Comparison of ENCODE assay signal across 8 mouse cellular contexts in genomic region chr13:23497656-23498321, GRCm38 (mm10). TPM values are rescaled to one million over a fixed set of nuclear protein-coding genes. Genes with fewer than 3 reads are reported as not detected.
DNase-seq lines count a peak whose midpoint lies in the region; ATAC-seq lines count a peak whose summit lies in the region.

No protein-coding gene starts in this region.

- DNase-seq in left cerebral cortex, postnatal 14 days (ENCODE audit: low spot score in 2 of 2) = peak; percentile 45 to 49
- no peak for DNase-seq in left cerebral cortex, postnatal 4 days
- DNase-seq in ZHBTc4 (ENCODE audit: low read depth, low spot score) = peak; percentile 85
- peak; percentile 77 for DNase-seq in forebrain, embryonic 11.5 days (ENCODE audit: low spot score)
- peak; percentile 42 to 81 for DNase-seq in layer of hippocampus, adult 18-20 months (ENCODE audit: low spot score in 2 of 2)
- no peak for DNase-seq in gastrocnemius, adult 18-20 months (ENCODE audit: low spot score)
- DNase-seq in urinary bladder, postnatal 25 days (ENCODE audit: low spot score) = no peak

- WGBS in forebrain, embryonic 11.5 days = under 1% methylated on average over 19 of the region's 19 CpGs
- 3% methylated on average over 19 of the region's 19 CpGs for WGBS in midbrain, embryonic 13.5 days

- peaks cover 3% of the 10 kb centered on the region; the same call in 1 of the 2 replicates for H3K4me1 ChIP-seq in forebrain, embryonic 11.5 days (replicated peaks; ENCODE audit: control insufficient read depth, insufficient read depth, low read length)
- peaks cover 9% of the 10 kb centered on the region; the same call in 1 of the 2 replicates for H3K4me1 ChIP-seq in midbrain, embryonic 13.5 days (replicated peaks)

- H3K9me3 ChIP-seq in forebrain, embryonic 11.5 days (ENCODE audit: control insufficient read depth, low read length) = no peaks in the 10 kb centered on the region
- H3K9me3 ChIP-seq in midbrain, embryonic 13.5 days = no peaks in the 10 kb centered on the region

- no peak overlapping the region for H3K27ac ChIP-seq in forebrain, embryonic 11.5 days (ENCODE audit: low read depth, low read length)
- H3K27ac ChIP-seq in midbrain, embryonic 13.5 days = no peak overlapping the region

- no peaks in the 10 kb centered on the region for H3K36me3 ChIP-seq in forebrain, embryonic 11.5 days (ENCODE audit: control insufficient read depth, insufficient read depth, low read length)
- H3K36me3 ChIP-seq in midbrain, embryonic 13.5 days = no peaks in the 10 kb centered on the region

- no peak overlapping the region for H3K9ac ChIP-seq in forebrain, embryonic 11.5 days (ENCODE audit: low read length)
- H3K9ac ChIP-seq in midbrain, embryonic 13.5 days (replicated peaks) = no peak overlapping the region

- H3K27me3 ChIP-seq in forebrain, embryonic 11.5 days (ENCODE audit: control insufficient read depth, insufficient read depth, low read length) = no peaks in the 10 kb centered on the region
- H3K27me3 ChIP-seq in midbrain, embryonic 13.5 days = peaks cover 21% of the 10 kb centered on the region

- peak overlapping the region; percentile 24 for H3K4me3 ChIP-seq in forebrain, embryonic 11.5 days (ENCODE audit: low read depth, low read length)
- no peak overlapping the region for H3K4me3 ChIP-seq in midbrain, embryonic 13.5 days (replicated peaks)

- ATAC-seq in forebrain, embryonic 11.5 days (replicated peaks; ENCODE audit: low FRiP score) = peak; percentile 25; the same call in 1 of the 2 replicates
- no peak for ATAC-seq in midbrain, embryonic 13.5 days

- peak overlapping the region; percentile 51 for H3K4me2 ChIP-seq in forebrain, embryonic 11.5 days (ENCODE audit: low read depth, low read length, severe bottlenecking)
- H3K4me2 ChIP-seq in midbrain, embryonic 13.5 days (replicated peaks) = peak overlapping the region; percentile 28

- intact Hi-C loops in left cerebral cortex, postnatal 14 days (cut with DNase I) = no loop called here
- intact Hi-C loops in left cerebral cortex, postnatal 4 days (cut with DNase I) = loop anchor here (5.0 kb wide), 1 partner anchor 35 kb away; no protein-coding TSS in a partner anchor

RNA-seq across cellular contexts. Expression of gene Btn2a2, which starts 9.1 kb away (rescaled TPM):
- 1 to 10 TPM in 1 of 2 experiments, under 1 TPM in 1; 0.82 to 1.3 TPM for total RNA-seq in left cerebral cortex, postnatal 14 days (2021)
- not detected for total RNA-seq in left cerebral cortex, postnatal 4 days (2021)
- polyA plus RNA-seq in forebrain, embryonic 11.5 days (2014; fragmentation: Nextera tagmentation; extraction: Ambion mirVana) = 0.48 and 0.59 TPM in 2 replicates
- 1 to 10 TPM in 1 of 2 experiments, under 1 TPM in 1; 0.91 to 1.4 TPM for total RNA-seq in layer of hippocampus, adult 18-20 months (2021)
- 0.13 TPM in 2 replicates for polyA plus RNA-seq in midbrain, embryonic 13.5 days (2015; fragmentation: Nextera tagmentation; extraction: Ambion mirVana)
- not detected for total RNA-seq in gastrocnemius, adult 18-20 months (2021)

RNA-seq across cellular contexts. Expression of gene Btn1a1, which starts 32.1 kb away (rescaled TPM):
- not detected for total RNA-seq in left cerebral cortex, postnatal 14 days (2021)
- total RNA-seq in left cerebral cortex, postnatal 4 days (2021) = not detected
- polyA plus RNA-seq in forebrain, embryonic 11.5 days (2014; fragmentation: Nextera tagmentation; extraction: Ambion mirVana) = 0.17 and 0.19 TPM in 2 replicates
- total RNA-seq in layer of hippocampus, adult 18-20 months (2021) = not detected
- 0.04 and 0.13 TPM in 2 replicates for polyA plus RNA-seq in midbrain, embryonic 13.5 days (2015; fragmentation: Nextera tagmentation; extraction: Ambion mirVana)
- total RNA-seq in gastrocnemius, adult 18-20 months (2021) = not detected

RNA-seq across cellular contexts. Expression of gene Hist1h4h, which starts 33.1 kb away (rescaled TPM):
- 100 to 1,000 TPM; 264 to 291 TPM for total RNA-seq in left cerebral cortex, postnatal 14 days (2021)
- total RNA-seq in left cerebral cortex, postnatal 4 days (2021) = 100 to 1,000 TPM; 441 to 470 TPM
- polyA plus RNA-seq in forebrain, embryonic 11.5 days (2014; fragmentation: Nextera tagmentation; extraction: Ambion mirVana) = 2.0 and 4.9 TPM in 2 replicates
- 100 to 1,000 TPM; 331 to 357 TPM for total RNA-seq in layer of hippocampus, adult 18-20 months (2021)
- 6.4 and 7.4 TPM in 2 replicates for polyA plus RNA-seq in midbrain, embryonic 13.5 days (2015; fragmentation: Nextera tagmentation; extraction: Ambion mirVana)
- total RNA-seq in gastrocnemius, adult 18-20 months (2021) = 100 to 1,000 TPM; 149 to 163 TPM

RNA-seq across cellular contexts. Expression of gene Hist1h2af, which starts 35.9 kb away (rescaled TPM):
- 10 to 100 TPM in 1 of 2 experiments, 1 to 10 TPM in 1; 4.3 to 21.5 TPM for total RNA-seq in left cerebral cortex, postnatal 14 days (2021)
- 10 to 100 TPM; 74.6 to 86.0 TPM for total RNA-seq in left cerebral cortex, postnatal 4 days (2021)
- polyA plus RNA-seq in forebrain, embryonic 11.5 days (2014; fragmentation: Nextera tagmentation; extraction: Ambion mirVana) = 7.7 and 9.3 TPM in 2 replicates
- 1 to 10 TPM in 1 of 2 experiments, not detected in 1; 3.0 TPM for total RNA-seq in layer of hippocampus, adult 18-20 months (2021)
- 1.3 and 3.0 TPM in 2 replicates for polyA plus RNA-seq in midbrain, embryonic 13.5 days (2015; fragmentation: Nextera tagmentation; extraction: Ambion mirVana)
- total RNA-seq in gastrocnemius, adult 18-20 months (2021) = 1 to 10 TPM in 1 of 2 experiments, under 1 TPM in 1; 0.73 to 1.9 TPM

RNA-seq across cellular contexts. Expression of gene Hist1h3g, which starts 37.4 kb away (rescaled TPM):
- 1 to 10 TPM; 5.8 to 6.2 TPM for total RNA-seq in left cerebral cortex, postnatal 14 days (2021)
- total RNA-seq in left cerebral cortex, postnatal 4 days (2021) = 10 to 100 TPM; 22.0 to 28.6 TPM
- 5.2 and 5.7 TPM in 2 replicates for polyA plus RNA-seq in forebrain, embryonic 11.5 days (2014; fragmentation: Nextera tagmentation; extraction: Ambion mirVana)
- 1 to 10 TPM; 2.1 to 4.9 TPM for total RNA-seq in layer of hippocampus, adult 18-20 months (2021)
- 3.1 and 5.3 TPM in 2 replicates for polyA plus RNA-seq in midbrain, embryonic 13.5 days (2015; fragmentation: Nextera tagmentation; extraction: Ambion mirVana)
- under 1 TPM; 0.55 to 0.57 TPM for total RNA-seq in gastrocnemius, adult 18-20 months (2021)

Comparison
In these comparisons a context has a peak if more than half of its experiments do, and no peak if none do; other contexts are left out.
1. DNase-seq: peak in left cerebral cortex, postnatal 14 days (2 of 2), ZHBTc4 (single experiment), forebrain, embryonic 11.5 days (single experiment) and layer of hippocampus, adult 18-20 months (2 of 2); none in left cerebral cortex, postnatal 4 days (single experiment), gastrocnemius, adult 18-20 months (single experiment) and urinary bladder, postnatal 25 days (single experiment).